Mouse (Mus musculus) neural tube, embryonic 11.5 days (tissue): Measurements from ENCODE around the gene Gng7. TPM values are rescaled to one million over a fixed set of nuclear protein-coding genes. Genes with fewer than 3 reads are reported as not detected.

ENCODE experiments used
- ATAC-seq: fragments of 200-750 bp; cut with Nextera tagmentation; 2 replicates; pipeline ENCODE4 v1.8.0; 2017; ENCODE audit warnings: moderate number of reproducible peaks, mild to moderate bottlenecking, moderate TSS enrichment, moderate library complexity; ENCODE audit not compliant: insufficient read depth, low FRiP score, low TSS enrichment
- DNase-seq: peaks from one replicate; pipeline ENCODE4 v3.0.0-alpha.2; 2015; ENCODE audit warnings: low spot score
- H3K27ac ChIP-seq: fragments of 300-500 bp; sonication (generic); 2 replicates; pipeline ENCODE4 v1.5.1; 2014; ENCODE audit warnings: low read depth, mild to moderate bottlenecking, low read length
- H3K27me3 ChIP-seq: fragments of 300-500 bp; sonication (generic); 2 replicates; pipeline ENCODE4 v1.6.1; 2014; ENCODE audit warnings: mild to moderate bottlenecking, low read length, mixed read lengths; ENCODE audit not compliant: control insufficient read depth, insufficient read depth
- H3K36me3 ChIP-seq: fragments of 300-500 bp; sonication (generic); 2 replicates; pipeline ENCODE4 v1.6.1; 2014; ENCODE audit warnings: mild to moderate bottlenecking, low read length, moderate library complexity, mixed read lengths; ENCODE audit not compliant: control insufficient read depth, insufficient read depth
- H3K4me1 ChIP-seq: fragments of 300-500 bp; sonication (generic); 2 replicates; pipeline ENCODE4 v1.6.1; 2014; ENCODE audit warnings: low read length, mixed read lengths; ENCODE audit not compliant: control insufficient read depth, insufficient read depth
- H3K4me2 ChIP-seq: fragments of 300-500 bp; sonication (generic); 2 replicates; pipeline ENCODE4 v1.6.1; 2014; ENCODE audit warnings: low read depth, mild to moderate bottlenecking, moderate library complexity
- H3K4me3 ChIP-seq: fragments of 300-500 bp; sonication (generic); 2 replicates; pipeline ENCODE4 v1.5.1; 2014; ENCODE audit warnings: low read depth, low read length
- H3K9ac ChIP-seq: fragments of 300-500 bp; sonication (generic); 2 replicates; pipeline ENCODE4 v1.6.1; 2014; ENCODE audit warnings: mild to moderate bottlenecking, low read length
- H3K9me3 ChIP-seq: fragments of 300-500 bp; sonication (generic); 2 replicates; pipeline ENCODE4 v1.6.1; 2016; ENCODE audit warnings: low read length; ENCODE audit not compliant: control insufficient read depth
- WGBS: fragments of 180-500 bp; shearing (Covaris S2); extraction: QIAGEN DNeasy Blood & Tissue Kit; methylation state at CpG from one replicate; pipeline ENCODE4 v1.1.7; 2014; 5-methylcytosine and 5-hydroxymethylcytosine counted together
- polyA plus RNA-seq: library from polyadenylated mRNA; unstranded; fragments of >200 nt; fragmentation: Nextera tagmentation; extraction: Ambion mirVana; gene quantifications from 2 replicates; pipeline ENCODE4 v1.2.1, GENCODE M21; 2014

Gene Gng7
- polyA plus RNA-seq, 1 experiment from 2014 or later: 9.4 TPM

GRCm38 (mm10) chr10:80952449-80952848, 62.3 kb downstream of the Gng7 start:
- Histone ChIP-seq H3K4me3 (no peak overlapping the region), H3K4me1 (no peaks in the 10 kb centered on the region), H3K9ac (no peak overlapping the region), H3K27ac (no peak overlapping the region), H3K27me3 (no peaks in the 10 kb centered on the region), H3K9me3 (no peaks in the 10 kb centered on the region), H3K36me3 (no peaks in the 10 kb centered on the region), H3K4me2 (no peak overlapping the region)
- 78% methylated on average over 15 of the region's 15 CpGs for WGBS
- no peak for DNase-seq
- no peak for ATAC-seq

- H3K4me2 ChIP-seq: no peak overlapping the region
- ATAC-seq (no peak), DNase-seq (no peak)
- no peaks in the 10 kb centered on the region for H3K4me1 ChIP-seq
- H3K9ac ChIP-seq: no peak overlapping the region
- no peak overlapping the region for H3K27ac ChIP-seq
- H3K27me3 ChIP-seq: no peaks in the 10 kb centered on the region
- H3K9me3 ChIP-seq: no peaks in the 10 kb centered on the region
- no peaks in the 10 kb centered on the region for H3K36me3 ChIP-seq
- no peak overlapping the region for H3K4me3 ChIP-seq
- 81% methylated on average over 10 of the region's 10 CpGs for WGBS
These were observed 62.9 kb downstream of the Gng7 start for GRCm38 (mm10) chr10:80951761-80952390.

GRCm38 (mm10) chr10:80950314-80950713, 64.4 kb downstream of the Gng7 start:
- no peak overlapping the region for H3K27ac ChIP-seq
- no peaks in the 10 kb centered on the region for H3K4me1 ChIP-seq
- H3K27me3 ChIP-seq: no peaks in the 10 kb centered on the region
- H3K9me3 ChIP-seq: no peaks in the 10 kb centered on the region
- no peak overlapping the region for H3K4me2 ChIP-seq
- no peak overlapping the region for H3K9ac ChIP-seq
- 19% methylated on average over 5 of the region's 5 CpGs for WGBS
- no peak overlapping the region for H3K4me3 ChIP-seq
- no peak for ATAC-seq
- H3K36me3 ChIP-seq: no peaks in the 10 kb centered on the region
- DNase-seq: no peak

GRCm38 (mm10) chr10:80949081-80949480, 65.7 kb downstream of the Gng7 start:
- Histone ChIP-seq H3K4me3 (no peak overlapping the region), H3K4me2 (no peak overlapping the region), H3K27ac (no peak overlapping the region), H3K27me3 (no peaks in the 10 kb centered on the region), H3K9me3 (no peaks in the 10 kb centered on the region), H3K36me3 (no peaks in the 10 kb centered on the region), H3K9ac (no peak overlapping the region), H3K4me1 (no peaks in the 10 kb centered on the region)
- ATAC-seq (no peak), DNase-seq (no peak)
- WGBS: 79% methylated on average over 3 of the region's 3 CpGs

GRCm38 (mm10) chr10:80948570-80948969, 66.2 kb downstream of the Gng7 start:
- Histone ChIP-seq H3K4me3 (no peak overlapping the region), H3K4me2 (no peak overlapping the region), H3K27ac (no peak overlapping the region), H3K9ac (no peak overlapping the region), H3K36me3 (no peaks in the 10 kb centered on the region), H3K4me1 (no peaks in the 10 kb centered on the region), H3K27me3 (no peaks in the 10 kb centered on the region), H3K9me3 (no peaks in the 10 kb centered on the region)
- 41% methylated on average over 6 of the region's 6 CpGs for WGBS
- DNase-seq (no peak), ATAC-seq (no peak)

- ATAC-seq (no peak), DNase-seq (no peak)
- 78% methylated on average over 2 of the region's 2 CpGs for WGBS
- no peaks in the 10 kb centered on the region for H3K4me1 ChIP-seq
- H3K9me3 ChIP-seq: no peaks in the 10 kb centered on the region
- no peak overlapping the region for H3K27ac ChIP-seq
- no peaks in the 10 kb centered on the region for H3K36me3 ChIP-seq
- no peak overlapping the region for H3K4me3 ChIP-seq
- H3K27me3 ChIP-seq: no peaks in the 10 kb centered on the region
- H3K4me2 ChIP-seq: no peak overlapping the region
- H3K9ac ChIP-seq: no peak overlapping the region
These were observed 66.9 kb downstream of the Gng7 start for GRCm38 (mm10) chr10:80947802-80948201.

GRCm38 (mm10) chr10:80946684-80947437, 67.9 kb downstream of the Gng7 start:
- Histone ChIP-seq H3K4me3 (no peak overlapping the region), H3K9ac (no peak overlapping the region), H3K27ac (no peak overlapping the region), H3K27me3 (no peaks in the 10 kb centered on the region), H3K4me2 (no peak overlapping the region), H3K4me1 (no peaks in the 10 kb centered on the region), H3K9me3 (no peaks in the 10 kb centered on the region), H3K36me3 (no peaks in the 10 kb centered on the region)
- no peak for DNase-seq
- 65% methylated on average over 14 of the region's 14 CpGs for WGBS
- ATAC-seq: no peak

GRCm38 (mm10) chr10:80944231-80944630, 70.5 kb downstream of the Gng7 start:
- DNase-seq: no peak
- Histone ChIP-seq H3K36me3 (no peaks in the 10 kb centered on the region), H3K27ac (no peak overlapping the region), H3K9ac (no peak overlapping the region), H3K4me3 (no peak overlapping the region), H3K9me3 (no peaks in the 10 kb centered on the region), H3K4me2 (no peak overlapping the region), H3K27me3 (peaks cover 4% of the 10 kb centered on the region), H3K4me1 (peaks cover 2% of the 10 kb centered on the region; the same call in 1 of the 2 replicates)
- WGBS: 83% methylated on average over 5 of the region's 5 CpGs
- no peak for ATAC-seq

- no peak overlapping the region for H3K27ac ChIP-seq
- peaks cover 7% of the 10 kb centered on the region for H3K27me3 ChIP-seq
- H3K36me3 ChIP-seq: no peaks in the 10 kb centered on the region
- ATAC-seq (no peak), DNase-seq (no peak)
- H3K9me3 ChIP-seq: no peaks in the 10 kb centered on the region
- 87% methylated on average over 9 of the region's 9 CpGs for WGBS
- no peak overlapping the region for H3K4me3 ChIP-seq
- H3K4me2 ChIP-seq: no peak overlapping the region
- peaks cover 8% of the 10 kb centered on the region for H3K4me1 ChIP-seq
- H3K9ac ChIP-seq: no peak overlapping the region
These were observed 71.0 kb downstream of the Gng7 start for GRCm38 (mm10) chr10:80943701-80944100.
